Comparison of ENCODE assay signal across 8 mouse cellular contexts in genomic region chr8:80057198-80058174, GRCm38 (mm10). TPM values are rescaled to one million over a fixed set of nuclear protein-coding genes. Genes with fewer than 3 reads are reported as not detected.
A peak's percentile ranks its signal among the peaks of the same experiment; 100 is the strongest.
DNase-seq lines count a peak whose midpoint lies in the region; TF ChIP-seq lines count a peak whose summit lies in the region.

Hhip (minus strand) TSS chr8:80058006.

- intact Hi-C loops in heart, postnatal 10 days (cut with DNase I): no loop called here
- intact Hi-C loops in left cerebral cortex, adult 2 months (cut with DNase I): no loop called here

- H3K27ac ChIP-seq in left cerebral cortex, adult 2 months: no peak within 1 kb of the TSS

- DNase-seq in ovary, postnatal 36 days (ENCODE audit: low spot score): peak; percentile 46
- DNase-seq in ovary, postnatal 14 days (ENCODE audit: low spot score): no peak
- DNase-seq in embryo, embryonic 11 days: peak; percentile 87
- peak; percentile 10 to 13 for DNase-seq in heart, postnatal 10 days
- DNase-seq in left cerebral cortex, adult 2 months (ENCODE audit: extremely low spot score in 1 of 2, low spot score in 2 of 2): peak; percentile 58 to 67
- DNase-seq in lung, postnatal 36 days: peak; percentile 11
- DNase-seq in right cerebral cortex, postnatal 25 days: peak; percentile 68
- no peak for DNase-seq in c-Kit-positive CD71-positive TER-119-positive erythroid progenitor cells, embryonic 14.5 days (ENCODE audit: low spot score)

- peak within 1 kb of the TSS; percentile 55 for H3K4me3 ChIP-seq in left cerebral cortex, adult 2 months

- no peak for TF ChIP-seq CTCF in left cerebral cortex, adult 2 months (IDR thresholded peaks at IDR 0.05)

RNA-seq across cellular contexts. Expression of gene Hhip, which starts in this region (rescaled TPM):
- total RNA-seq in heart, postnatal 10 days (2021): under 1 TPM; 0.25 to 0.31 TPM
- 1 to 10 TPM; 3.5 to 4.4 TPM for total RNA-seq in left cerebral cortex, adult 2 months (2021)

Comparison
In these comparisons a context has a peak if more than half of its experiments do, and no peak if none do; other contexts are left out.
1. DNase-seq: peak in ovary, postnatal 36 days (single experiment), embryo, embryonic 11 days (single experiment), left cerebral cortex, adult 2 months (2 of 2), lung, postnatal 36 days (single experiment) and right cerebral cortex, postnatal 25 days (single experiment); none in ovary, postnatal 14 days (single experiment) and c-Kit-positive CD71-positive TER-119-positive erythroid progenitor cells, embryonic 14.5 days (single experiment).
2. Peak in DNase-seq in heart, postnatal 10 days; RNA of the gene not detected or under 1 TPM.